Mouse (Mus musculus) lung, postnatal 10 days (tissue): ENCODE measurements at regions not wholly inside any gene's neighbourhood (a gene's known extent, or its start where the extent isn't known, plus 50 kb on each side); places are given as distances from the start of the nearest gene placed in this dataset.
A peak's percentile ranks its signal among the peaks of the same experiment; 100 is the strongest.

Experiments used
- DNase-seq: peaks from one replicate; pipeline ENCODE4 v3.0.0; 2021

DNA sequence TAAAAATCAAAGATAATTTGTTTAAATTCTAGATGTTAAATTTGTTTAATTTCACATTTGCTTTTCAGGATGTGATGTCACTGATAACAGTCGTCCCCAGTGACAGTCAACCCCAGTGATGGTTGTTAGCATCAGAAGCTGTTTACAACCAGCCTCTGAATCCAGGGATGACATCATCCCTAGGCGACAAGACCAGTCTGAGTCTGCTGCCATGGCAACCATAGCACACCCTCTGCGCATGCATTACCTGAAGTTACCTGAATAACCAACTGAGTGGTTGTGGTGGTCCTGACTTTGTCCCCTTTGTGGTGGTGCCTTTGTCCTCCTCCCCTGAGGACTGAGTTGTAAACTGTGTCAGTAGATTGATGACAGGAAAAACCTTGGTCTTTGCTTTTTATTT is 92.0 kb upstream of the Zfp644 start:
- no peak for DNase-seq

DNA sequence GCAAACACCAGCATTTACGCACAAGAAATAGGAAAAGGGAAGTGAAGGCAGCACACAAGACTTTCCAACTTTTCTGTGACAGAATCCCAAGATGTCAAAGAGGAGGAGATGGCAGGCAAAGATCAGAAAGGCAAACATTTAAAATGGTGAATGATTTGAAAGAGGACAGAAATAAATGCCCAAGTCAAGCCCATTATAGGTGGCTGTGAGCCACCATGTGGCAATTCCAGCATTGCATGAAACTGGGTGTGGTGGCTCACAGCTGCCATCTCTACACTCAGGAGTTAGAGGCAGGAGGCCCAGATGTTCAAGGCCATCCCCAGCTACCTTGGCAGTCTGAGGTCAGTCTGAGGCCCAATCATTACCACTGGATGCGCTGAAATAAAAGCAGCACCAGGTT is 88.0 kb upstream of the Zfp644 start:
- no peak for DNase-seq

DNA sequence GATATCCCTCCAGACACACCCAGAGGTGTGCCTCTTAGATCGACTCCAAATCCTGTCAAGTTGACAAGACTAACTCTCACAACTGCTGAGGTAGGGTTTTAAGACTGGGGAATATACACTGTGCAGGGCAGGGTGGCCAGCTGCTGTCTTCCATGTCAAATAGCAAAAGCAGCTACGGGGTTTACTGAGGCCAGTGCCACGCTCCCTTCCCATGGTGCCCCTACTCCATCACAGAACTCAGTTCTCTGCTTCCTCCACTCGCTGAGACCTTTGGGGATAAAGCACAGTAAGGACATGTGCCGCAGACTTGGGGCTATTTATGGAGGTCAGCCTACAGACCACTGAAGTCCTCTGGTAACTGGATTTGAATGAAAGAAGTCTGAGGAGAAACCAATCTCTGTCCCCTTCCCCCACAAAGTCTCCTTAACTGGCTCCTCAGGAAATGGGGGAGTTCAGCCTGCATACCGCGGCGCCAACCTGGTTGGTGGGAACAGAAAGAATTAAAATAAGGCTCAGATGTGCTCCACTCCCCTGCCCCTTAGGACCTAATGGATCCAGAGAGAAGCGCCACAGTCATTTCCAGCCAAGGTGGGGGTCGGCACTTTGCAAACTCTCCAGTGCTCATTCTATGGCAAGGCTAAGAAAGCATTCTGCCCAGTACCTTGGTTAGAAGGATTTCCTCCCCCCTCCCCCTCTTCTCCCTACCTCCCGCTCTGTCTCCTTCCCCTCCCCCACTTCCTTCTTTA is 87.0 kb upstream of the Zfp644 start:
- no peak for DNase-seq

DNA sequence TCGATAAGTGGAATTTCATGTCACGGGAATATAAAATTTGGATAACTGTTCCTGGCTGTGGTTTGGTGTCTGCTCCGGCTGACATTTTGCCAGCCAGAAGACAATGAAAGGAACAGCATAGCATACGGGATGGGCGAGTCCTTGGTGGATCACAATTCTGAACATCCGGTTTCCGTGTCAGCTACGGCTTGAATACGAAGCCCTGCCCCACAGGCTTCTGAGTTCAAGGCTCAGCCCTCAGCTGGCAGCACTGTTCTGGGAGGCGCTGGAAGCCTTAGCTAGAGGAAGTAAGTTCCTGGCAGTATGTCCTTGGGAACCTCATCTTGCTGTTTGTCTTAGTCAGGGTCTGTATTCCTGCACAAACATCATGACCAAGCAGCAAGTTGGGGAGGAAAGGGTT is 83.7 kb upstream of the Zfp644 start:
- DNase-seq: peak; percentile 24

DNA sequence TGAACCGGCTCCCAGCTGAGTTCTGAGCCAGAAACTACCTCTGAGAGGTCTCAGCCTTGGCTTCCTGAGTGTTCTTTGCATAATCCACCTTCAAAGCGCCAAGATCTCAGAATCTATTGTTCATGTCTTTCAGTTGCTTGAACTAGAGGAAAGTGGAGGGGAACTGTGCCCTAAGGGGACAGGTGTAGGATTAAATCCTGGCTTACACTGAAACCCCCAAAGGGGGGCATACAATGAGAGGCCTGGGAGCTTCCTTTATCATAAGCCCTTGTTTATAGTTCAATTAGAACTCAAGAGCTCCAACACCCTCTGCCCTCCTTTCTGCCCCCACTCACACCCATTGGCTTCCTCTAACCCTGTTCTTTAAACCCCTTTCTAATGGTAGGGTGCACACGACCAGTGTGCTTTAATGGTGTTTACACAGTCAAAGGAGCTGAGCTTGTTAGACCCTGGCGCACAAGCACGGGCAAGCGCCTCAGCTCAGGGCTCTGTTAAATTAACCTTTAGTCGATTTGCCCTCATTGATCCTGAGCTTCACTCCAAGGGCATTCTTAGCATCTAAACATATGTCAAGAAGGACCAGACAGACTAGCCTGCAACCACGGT is 81.2 kb upstream of the Zfp644 start:
- no peak for DNase-seq

DNA sequence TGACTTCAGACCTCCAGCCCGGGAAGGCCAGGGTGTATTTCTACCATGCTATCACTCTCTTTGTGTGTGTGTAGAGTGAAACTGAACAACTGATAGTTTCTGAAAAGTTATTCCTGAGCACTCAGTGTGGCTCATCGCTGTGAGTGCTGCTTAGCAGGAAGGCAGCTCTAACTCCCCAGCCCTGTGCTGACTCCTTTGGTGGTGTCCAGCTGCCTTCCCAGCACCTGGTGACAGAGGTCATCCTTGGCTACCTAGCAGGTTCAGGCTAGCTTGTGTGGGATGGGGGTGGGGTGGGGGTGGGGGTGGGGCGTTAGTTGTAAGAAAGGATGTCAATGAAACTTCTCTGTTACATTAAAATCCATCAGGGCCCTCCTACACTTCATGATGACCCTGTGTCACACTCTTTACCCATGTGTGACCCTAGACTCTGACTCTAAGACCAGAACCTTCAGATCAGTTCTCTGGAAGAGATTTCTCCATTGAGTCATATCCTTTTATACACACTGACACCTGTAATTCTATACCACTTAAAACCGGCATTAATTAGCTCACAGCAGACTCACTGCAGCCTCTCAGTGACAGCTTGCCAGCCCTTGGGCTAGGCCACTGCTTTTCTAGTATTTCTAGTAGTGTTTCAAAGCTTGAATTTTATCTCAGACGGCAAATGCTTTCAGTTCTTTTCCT is 78.1 kb upstream of the Zfp644 start:
- no peak for DNase-seq

- DNase-seq: no peak
These were observed 76.3 kb upstream of the Zfp644 start for GRCm38 (mm10) chr5:106773201-106773934.

DNA sequence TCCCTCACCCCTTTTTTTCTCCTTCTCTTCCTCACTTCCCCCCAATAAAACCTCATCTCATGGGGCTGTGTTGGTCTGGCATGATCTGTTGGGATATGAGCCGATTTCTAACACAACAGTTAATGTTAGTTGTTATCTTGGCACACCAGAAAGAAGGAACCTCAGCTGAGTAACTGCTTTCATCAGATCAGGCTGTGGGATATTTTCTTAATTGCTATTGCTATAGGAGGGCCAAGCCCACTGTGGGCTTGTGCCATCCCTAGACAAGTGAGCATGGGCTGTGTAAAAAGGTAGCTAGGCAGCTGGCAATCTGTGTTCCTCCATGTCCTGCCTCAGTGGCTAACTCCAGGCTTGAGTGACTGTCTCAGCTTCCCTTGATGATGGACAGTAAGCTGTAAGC is 73.9 kb upstream of the Zfp644 start:
- no peak for DNase-seq

DNA sequence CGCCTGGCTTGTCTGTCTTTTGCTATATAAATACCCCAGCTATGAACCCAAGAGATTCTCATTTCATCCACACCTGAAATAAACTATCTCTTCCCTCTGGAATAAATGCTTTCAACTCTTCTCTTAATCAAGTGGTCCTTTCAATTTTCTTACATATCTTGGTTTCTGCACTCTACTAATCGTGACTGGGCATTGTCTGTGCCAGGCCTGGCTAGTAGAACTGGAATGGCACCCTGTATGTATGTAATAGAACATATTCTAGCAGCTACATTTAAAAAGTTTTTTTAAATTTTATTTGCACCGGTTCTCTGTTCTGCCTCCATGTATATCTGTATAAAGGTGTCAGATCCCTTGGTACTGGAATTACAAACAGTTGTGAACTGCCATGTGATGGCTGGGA is 68.2 kb upstream of the Zfp644 start:
- no peak for DNase-seq

GRCm38 (mm10) chr5:106763283-106763682 is 66.2 kb upstream of the Zfp644 start:
- no peak for DNase-seq

DNA sequence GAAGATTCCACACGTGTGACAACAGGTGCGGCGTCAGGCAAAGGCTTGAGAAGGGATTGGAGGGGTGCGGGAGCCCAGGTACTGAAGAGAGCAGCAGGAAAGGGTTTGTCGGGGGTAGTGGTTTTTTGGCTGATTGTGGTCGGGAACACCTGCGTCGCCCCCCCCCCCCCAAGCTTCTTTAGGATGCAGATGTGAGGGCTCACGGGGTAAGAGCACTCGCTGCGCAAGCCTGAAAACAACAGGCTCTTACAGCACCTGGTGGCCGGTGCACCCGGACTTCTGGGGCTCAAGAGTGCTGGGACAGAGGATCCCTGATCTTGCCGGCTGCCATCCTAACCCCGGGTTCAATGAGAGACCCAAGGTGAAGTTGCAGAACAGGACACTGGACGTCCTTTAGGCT is 60.9 kb upstream of the Zfp644 start:
- DNase-seq: no peak

DNA sequence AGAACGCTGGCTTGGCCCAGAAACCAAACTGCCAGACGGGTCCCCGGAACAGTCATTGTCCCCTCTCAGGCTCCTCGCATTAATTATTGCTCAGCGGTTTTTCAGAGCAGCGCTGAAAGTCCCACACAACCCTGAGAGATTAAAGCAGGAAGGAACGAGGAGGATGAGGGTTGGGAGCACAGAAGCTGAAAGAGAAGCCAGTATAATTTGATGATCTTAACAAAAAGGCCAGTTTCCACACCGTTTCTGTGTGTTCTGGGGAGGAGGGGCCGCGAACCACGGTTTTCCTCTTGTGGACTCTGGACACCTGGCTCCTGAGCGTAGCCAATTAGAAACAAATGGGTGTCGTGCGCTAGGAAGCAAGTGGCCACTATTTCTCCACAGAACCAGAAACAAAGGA is 60.3 kb upstream of the Zfp644 start:
- no peak for DNase-seq

DNA sequence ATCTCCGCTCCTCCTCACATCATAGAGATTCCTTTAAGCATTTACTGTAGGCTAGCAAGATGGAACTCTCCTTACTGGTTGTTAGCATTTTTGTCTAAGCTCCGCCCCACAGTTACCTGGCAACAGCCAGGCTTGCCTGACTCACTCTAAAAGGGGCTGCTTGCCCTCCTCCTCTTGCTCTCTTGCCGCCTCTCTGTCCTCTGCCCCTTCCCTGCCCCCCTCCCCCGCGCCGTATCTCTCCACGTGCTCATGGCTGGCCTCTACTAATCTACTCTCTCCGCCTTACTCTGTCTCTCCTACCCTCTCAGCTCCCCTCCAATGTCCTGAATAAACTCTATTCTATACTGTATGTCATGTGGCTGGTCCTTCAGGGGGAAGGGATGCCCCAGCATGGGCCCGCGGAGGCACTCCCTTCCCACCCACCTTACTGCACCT is 59.9 kb upstream of the Zfp644 start:
- peak; percentile 5 for DNase-seq

DNA sequence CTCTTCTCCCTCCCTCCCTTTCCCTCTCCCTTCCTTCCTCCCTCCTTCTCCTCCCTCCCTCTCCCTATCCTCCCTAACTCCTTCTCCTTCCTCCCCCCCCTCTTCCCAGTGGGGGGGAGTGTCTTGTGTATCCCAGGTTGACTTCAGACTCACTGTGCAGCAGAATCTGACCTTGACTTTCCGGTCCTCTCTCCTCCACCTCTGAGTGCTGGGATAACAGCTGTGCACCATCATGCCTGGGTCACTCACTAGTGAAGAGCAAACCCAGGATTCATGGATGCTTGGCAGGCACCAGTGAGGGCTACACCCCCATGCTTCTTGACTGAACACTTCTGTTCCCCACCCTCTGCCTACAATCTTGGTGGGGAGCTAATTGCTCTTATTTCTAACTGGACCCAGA is 56.2 kb upstream of the Zfp644 start:
- no peak for DNase-seq

DNA sequence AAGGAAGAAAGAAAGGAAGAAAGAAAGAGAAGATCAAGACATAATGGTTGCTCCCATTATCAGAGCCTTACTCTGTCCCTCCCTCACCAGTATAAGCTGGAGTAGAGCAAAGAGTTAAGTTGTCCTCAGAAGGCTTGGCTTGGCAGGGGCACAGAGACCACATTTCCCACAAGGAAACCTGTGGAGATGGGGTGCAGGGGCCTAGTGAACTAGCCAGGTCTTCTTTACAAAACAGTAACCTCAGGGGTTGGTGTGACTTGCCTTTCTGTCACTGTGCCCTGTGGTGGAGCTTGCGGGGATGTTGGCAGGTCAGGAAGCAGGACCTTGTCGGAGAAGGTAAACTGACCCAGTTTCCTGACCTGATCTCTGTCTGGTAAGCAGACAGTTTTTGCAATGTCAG is 53.1 kb upstream of the Zfp644 start:
- no peak for DNase-seq

DNA sequence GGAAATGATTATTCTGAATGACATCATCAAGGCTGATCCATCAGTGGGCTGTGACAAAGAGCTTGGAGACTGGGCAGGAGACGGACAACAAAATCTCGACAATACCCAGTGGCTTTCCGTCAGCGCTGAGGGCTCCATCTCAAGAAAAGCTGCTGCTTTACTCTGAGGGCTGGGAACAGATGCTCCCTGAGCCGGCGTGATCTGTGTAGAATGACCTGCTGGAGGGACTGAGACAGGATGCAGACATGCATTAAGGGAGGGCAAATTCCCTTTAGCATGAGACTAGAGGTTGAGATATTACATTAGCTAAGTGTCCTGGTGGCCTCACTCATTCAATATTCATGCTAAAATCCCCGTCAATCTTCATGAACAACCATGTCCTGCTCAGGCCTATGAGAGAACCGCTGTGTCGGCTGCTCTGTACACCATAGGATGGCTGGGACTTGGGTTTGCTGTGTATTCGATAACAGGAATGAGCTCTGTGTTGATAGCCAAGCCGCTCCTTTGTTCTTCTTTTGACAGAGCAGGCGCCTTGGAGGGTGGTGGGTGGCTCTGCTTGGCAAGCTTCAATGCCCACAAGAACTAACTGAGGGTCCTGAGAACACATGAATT is 51.5 kb upstream of the Zfp644 start:
- DNase-seq: no peak
